Mouse (Mus musculus): ENCODE measurements around the gene Gnai2.

The Gnai2 gene

GRCm38 (mm10) chr9:107658096-107658495, 22.9 kb upstream of the Gnai2 start:
- no peak for DNase-seq (ENCODE audit: low read depth, low spot score)

- no peak for DNase-seq (ENCODE audit: low read depth, low spot score)
Measured at GRCm38 (mm10) chr9:107657144-107657543, 22.0 kb upstream of the Gnai2 start.

GRCm38 (mm10) chr9:107654585-107654984, 19.4 kb upstream of the Gnai2 start:
- no peak for DNase-seq (ENCODE audit: low read depth, low spot score)

GRCm38 (mm10) chr9:107653474-107653873, 18.3 kb upstream of the Gnai2 start:
- no peak for DNase-seq (ENCODE audit: low read depth, low spot score)

GRCm38 (mm10) chr9:107650708-107651481, 15.7 kb upstream of the Gnai2 start:
- no peak for DNase-seq (ENCODE audit: low read depth, low spot score)

- DNase-seq (ENCODE audit: low read depth, low spot score), result no peak
Measured at GRCm38 (mm10) chr9:107650225-107650624, 15.1 kb upstream of the Gnai2 start.

- DNase-seq (ENCODE audit: low read depth, low spot score), result no peak
Measured at GRCm38 (mm10) chr9:107648767-107649166, 13.6 kb upstream of the Gnai2 start.

- DNase-seq (ENCODE audit: low read depth, low spot score), result no peak
Measured at GRCm38 (mm10) chr9:107646975-107647374, 11.8 kb upstream of the Gnai2 start.

GRCm38 (mm10) chr9:107645577-107645976, 10.4 kb upstream of the Gnai2 start:
- DNase-seq (ENCODE audit: low read depth, low spot score), result peak; percentile 89

GRCm38 (mm10) chr9:107645153-107645510, 10.0 kb upstream of the Gnai2 start:
- DNase-seq (ENCODE audit: low read depth, low spot score), result no peak

- DNase-seq (ENCODE audit: low read depth, low spot score), result peak; percentile 94
Measured at GRCm38 (mm10) chr9:107644495-107645152, 9.5 kb upstream of the Gnai2 start.

GRCm38 (mm10) chr9:107643544-107644214, 8.5 kb upstream of the Gnai2 start:
- DNase-seq (ENCODE audit: low read depth, low spot score), result no peak

GRCm38 (mm10) chr9:107641666-107642065, 6.5 kb upstream of the Gnai2 start:
- no peak for DNase-seq (ENCODE audit: low read depth, low spot score)

- no peak for DNase-seq (ENCODE audit: low read depth, low spot score)
Measured at GRCm38 (mm10) chr9:107640257-107640772, 5.1 kb upstream of the Gnai2 start.

- peak; percentile 80 for DNase-seq (ENCODE audit: low read depth, low spot score)
Measured at GRCm38 (mm10) chr9:107637070-107637469, 1.9 kb upstream of the Gnai2 start.

GRCm38 (mm10) chr9:107634406-107635278, 525 bp downstream of the Gnai2 start:
- no peak for DNase-seq (ENCODE audit: low read depth, low spot score)

GRCm38 (mm10) chr9:107633661-107634405, 1.3 kb downstream of the Gnai2 start:
- no peak for DNase-seq (ENCODE audit: low read depth, low spot score)

GRCm38 (mm10) chr9:107633091-107633660, 2.0 kb downstream of the Gnai2 start:
- DNase-seq (ENCODE audit: low read depth, low spot score), result peak; percentile 75

GRCm38 (mm10) chr9:107632478-107632877, 2.7 kb downstream of the Gnai2 start:
- no peak for DNase-seq (ENCODE audit: low read depth, low spot score)

GRCm38 (mm10) chr9:107631861-107632260, 3.3 kb downstream of the Gnai2 start:
- no peak for DNase-seq (ENCODE audit: low read depth, low spot score)

All from mesoderm, embryonic 11.5 days (tissue).